Mouse (Mus musculus) ES-E14 (cell line): ENCODE data around the gene Akap7. TPM values are rescaled to one million over a fixed set of nuclear protein-coding genes. Genes with fewer than 3 reads are reported as not detected.

Experiments
- DNase-seq: peaks from one replicate; pipeline ENCODE4 v3.0.0-alpha.2; 2013; ENCODE audit warnings: low read depth, low spot score
- H3K27ac ChIP-seq: 2 replicates; pipeline ENCODE4 v1.5.1; 2012; ENCODE audit warnings: low read depth, mild to moderate bottlenecking, low read length, moderate library complexity, mixed read lengths; ENCODE audit not compliant: poor library complexity, insufficient read depth, severe bottlenecking
- H3K36me3 ChIP-seq: 2 replicates; pipeline ENCODE4 v1.6.1; 2012; ENCODE audit warnings: mild to moderate bottlenecking, low read length, moderate library complexity, mixed read lengths; ENCODE audit not compliant: control insufficient read depth, poor library complexity, insufficient read depth, severe bottlenecking
- H3K4me1 ChIP-seq, 2 experiments: fragments of 150-350 bp in 1 of 2; sonication (generic) in 1 of 2; 2 replicates each; pipeline ENCODE4 v1.6.1; 2012; ENCODE audit warnings: low read length in 2 of 2, mild to moderate bottlenecking in 1 of 2, mixed read lengths in 1 of 2; ENCODE audit not compliant: control insufficient read depth in 2 of 2, insufficient read depth in 2 of 2, poor library complexity in 1 of 2
- H3K4me3 ChIP-seq, 2 experiments: fragments of 150-350 bp in 1 of 2; sonication (generic) in 1 of 2; 2 replicates each; pipeline ENCODE4 v1.5.1; 2012; ENCODE audit warnings: low read length in 2 of 2, low read depth in 1 of 2, mild to moderate bottlenecking in 1 of 2, mixed read lengths in 1 of 2; ENCODE audit not compliant: insufficient read depth in 1 of 2, poor library complexity in 1 of 2, severe bottlenecking in 1 of 2
- H3K9ac ChIP-seq: 2 replicates; pipeline ENCODE4 v1.6.1; 2012; ENCODE audit warnings: low read depth, mild to moderate bottlenecking, low read length, mixed read lengths; ENCODE audit not compliant: poor library complexity, insufficient read depth, severe bottlenecking
- H3K9me3 ChIP-seq: fragments of 150-350 bp; sonication (generic); 2 replicates; pipeline ENCODE4 v1.6.1; 2012; ENCODE audit warnings: low read depth, mild to moderate bottlenecking, low read length; ENCODE audit not compliant: control insufficient read depth, insufficient read depth
- CHD2 ChIP-seq: IDR thresholded peaks from 2 replicates; pipeline ENCODE4 v1.6.1; 2014; ENCODE audit warnings: mild to moderate bottlenecking, low read depth, low read length, inconsistent platforms
- HCFC1 ChIP-seq: IDR thresholded peaks from 2 replicates; pipeline ENCODE4 v1.6.1; 2012; ENCODE audit warnings: low read length, inconsistent platforms, borderline replicate concordance; ENCODE audit not compliant: insufficient read depth
- MAFK ChIP-seq: IDR thresholded peaks from 2 replicates; pipeline ENCODE4 v1.6.1; 2014; ENCODE audit warnings: mild to moderate bottlenecking, low read depth, low read length, inconsistent platforms; ENCODE audit not compliant: insufficient read depth
- ZC3H11A ChIP-seq: IDR thresholded peaks from 2 replicates; pipeline ENCODE4 v1.6.1; 2012; ENCODE audit warnings: low read depth, mild to moderate bottlenecking, inconsistent platforms, low read length, borderline replicate concordance
- ZNF384 ChIP-seq: IDR thresholded peaks from 2 replicates; pipeline ENCODE4 v1.6.1; 2012; ENCODE audit warnings: low read depth, low read length, inconsistent platforms
- in situ Hi-C, 2 experiments: fragments of 600-800 bp; cut with MboI; formaldehyde crosslinking; loops; one replicate each; pipeline ENCODE4 v1.15.1; 2025; ENCODE audit warnings: low sequenced_read_pairs in 2 of 2, inconsistent platforms in 1 of 2; ENCODE audit not compliant: unreplicated experiment in 2 of 2
- total RNA-seq: library from RNA; depleted of rRNA; stranded (reverse); fragments of 300-350 nt; gene quantifications from 2 replicates; pipeline ENCODE4 v1.2.3, GENCODE M21; 2012

Akap7 gene
- total RNA-seq, 1 experiment = 12.8 TPM

DNA sequence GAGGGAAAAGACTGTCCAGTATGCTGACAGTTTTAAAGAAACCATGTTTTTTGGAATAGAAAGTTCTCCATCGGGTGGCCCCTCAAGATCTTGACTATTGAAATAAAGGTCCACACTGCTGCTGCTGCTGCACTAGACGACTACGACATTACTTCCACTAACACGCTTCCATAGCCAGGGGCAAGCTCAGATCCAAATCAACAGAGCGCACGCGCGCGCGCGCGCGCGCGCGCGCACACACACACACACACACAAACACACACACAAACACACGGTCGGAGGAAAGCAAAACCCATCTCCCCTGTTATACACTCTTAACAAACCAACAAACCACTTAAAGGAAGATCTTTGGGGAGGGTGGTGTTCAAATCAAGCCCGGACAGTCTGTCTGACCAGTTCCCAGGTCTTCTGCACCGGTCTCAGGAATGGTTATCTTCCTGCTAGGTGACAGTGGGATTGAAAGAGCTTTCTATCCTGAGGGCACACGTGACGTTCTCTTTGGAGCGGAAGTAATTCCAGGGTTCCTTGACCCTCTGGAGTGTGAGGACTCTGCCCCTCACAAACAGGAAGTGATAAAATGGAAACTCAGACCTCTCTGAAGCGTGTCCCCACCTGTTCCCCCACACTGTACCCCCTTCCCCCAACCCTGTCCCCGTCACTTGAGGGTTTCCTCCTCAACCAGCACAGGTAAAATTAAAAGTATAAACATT is 32.9 kb downstream of the Akap7 start:
- no peak for DNase-seq
- in situ Hi-C loops = loop anchor here (25.0 kb wide), 4 partner anchors 213 to 788 kb away; no protein-coding TSS in a partner anchor
- TF ChIP-seq CHD2 = no peak
- no peak for TF ChIP-seq HCFC1
- no peak for TF ChIP-seq MAFK
- TF ChIP-seq ZC3H11A = no peak
- TF ChIP-seq ZNF384 = no peak
- H3K9ac ChIP-seq = no peak overlapping the region
- H3K4me3 ChIP-seq = 0 out of 4 replicates have a peak overlapping the region, but pooled peaks of 1 of the 2 experiments have one; percentile 13
- peaks cover 2% of the 10 kb centered on the region; the same call in 1 of the 2 replicates for H3K36me3 ChIP-seq
- peaks cover 4 to 6% of the 10 kb centered on the region in 2 experiments; a peak in 2 of 4 replicates for H3K4me1 ChIP-seq
- H3K9me3 ChIP-seq = no peaks in the 10 kb centered on the region
- H3K27ac ChIP-seq = no peak overlapping the region

DNA sequence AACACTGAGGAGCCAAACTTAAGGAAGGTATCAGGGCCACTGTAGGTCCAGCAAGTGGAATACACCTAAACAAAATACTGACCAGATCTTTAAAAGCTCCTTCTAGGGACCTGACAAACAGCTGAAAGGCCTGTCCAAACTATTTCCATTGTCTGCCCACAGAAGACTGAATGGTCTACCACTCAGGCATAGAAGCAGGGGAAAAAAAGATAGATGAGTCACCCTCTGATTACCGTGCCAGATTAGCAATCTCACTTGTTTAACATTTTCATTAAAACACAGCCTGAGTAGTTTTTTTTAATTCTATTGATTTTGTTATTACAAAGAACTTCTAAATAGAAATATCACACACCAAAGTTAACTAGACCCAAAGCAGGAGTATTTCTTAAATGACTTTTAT is 33.9 kb downstream of the Akap7 start:
- DNase-seq = no peak
- peaks cover 2% of the 10 kb centered on the region; the same call in 1 of the 2 replicates for H3K36me3 ChIP-seq
- peaks cover under 1 to 2% of the 10 kb centered on the region in 2 experiments; a peak in 1 of 4 replicates for H3K4me1 ChIP-seq
- H3K9ac ChIP-seq = no peak overlapping the region
- no peak overlapping the region for H3K27ac ChIP-seq
- no peak overlapping the region for H3K4me3 ChIP-seq
- no peaks in the 10 kb centered on the region for H3K9me3 ChIP-seq
- TF ChIP-seq ZNF384 = no peak
- no peak for TF ChIP-seq HCFC1
- no peak for TF ChIP-seq ZC3H11A
- no peak for TF ChIP-seq MAFK
- no peak for TF ChIP-seq CHD2
- in situ Hi-C loops = loop anchor here (25.0 kb wide), 4 partner anchors 214 to 789 kb away; no protein-coding TSS in a partner anchor

DNA sequence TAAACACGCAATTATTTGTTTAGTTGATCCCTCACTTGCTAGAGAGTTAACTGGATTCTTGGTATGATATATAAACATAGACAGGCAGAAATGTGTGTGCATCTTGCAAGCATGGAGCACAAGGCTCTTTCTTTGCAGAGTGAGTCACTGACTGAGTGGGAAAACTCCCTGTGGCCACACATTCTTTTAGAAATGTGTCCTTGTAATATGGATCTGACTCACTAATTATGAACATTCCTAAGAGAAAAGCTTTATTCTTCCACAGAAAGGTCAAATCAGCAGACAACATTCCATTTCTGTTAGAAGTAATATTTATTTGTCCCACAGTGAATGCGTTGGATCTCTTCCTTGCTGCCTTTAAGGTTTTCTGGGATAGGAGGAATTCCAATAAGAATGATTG is 35.9 kb downstream of the Akap7 start:
- Histone ChIP-seq H3K4me3 (no peak overlapping the region), H3K27ac (no peak overlapping the region), H3K9ac (no peak overlapping the region), H3K9me3 (no peaks in the 10 kb centered on the region), H3K4me1 (0 out of 4 replicates have a peak, but pooled peaks cover 0 to 2% of the 10 kb centered on the region in 2 experiments), H3K36me3 (peaks cover 4% of the 10 kb centered on the region; the same call in 1 of the 2 replicates)
- in situ Hi-C loops = loop anchor here (25.0 kb wide), 4 partner anchors 216 to 791 kb away; no protein-coding TSS in a partner anchor
- DNase-seq = no peak
- no peak for TF ChIP-seq ZNF384
- no peak for TF ChIP-seq ZC3H11A
- no peak for TF ChIP-seq HCFC1
- no peak for TF ChIP-seq MAFK
- TF ChIP-seq CHD2 = no peak

DNA sequence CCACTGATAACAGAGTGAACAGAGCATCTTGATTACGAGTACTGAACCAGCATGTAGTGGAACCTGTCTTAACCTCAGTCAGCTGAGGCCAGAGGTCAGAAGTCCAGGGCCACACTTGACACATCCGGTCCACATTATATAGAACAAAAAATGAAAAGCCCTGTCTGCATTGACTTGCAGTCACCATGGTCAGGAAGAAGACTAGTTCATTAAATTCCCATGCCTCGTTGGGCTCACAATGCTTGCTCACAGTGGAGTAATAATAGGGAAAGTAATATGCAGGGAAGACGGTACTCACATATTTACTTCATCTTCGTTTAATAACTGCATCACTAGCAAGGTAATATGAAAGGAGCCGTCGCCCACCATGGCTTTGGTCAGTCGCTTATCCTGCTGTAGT is 36.5 kb downstream of the Akap7 start:
- TF ChIP-seq ZNF384 (no peak), HCFC1 (no peak), MAFK (no peak), ZC3H11A (no peak)

More for the DNA sequence above, 36.5 kb downstream of the Akap7 start:
- Histone ChIP-seq H3K4me3 (no peak overlapping the region), H3K9ac (no peak overlapping the region), H3K27ac (no peak overlapping the region), H3K9me3 (no peaks in the 10 kb centered on the region), H3K36me3 (peaks cover 4% of the 10 kb centered on the region; the same call in 1 of the 2 replicates), H3K4me1 (0 out of 4 replicates have a peak, but pooled peaks cover 0 to 2% of the 10 kb centered on the region in 2 experiments)
- DNase-seq = no peak
- in situ Hi-C loops = loop anchor here (25.0 kb wide), 4 partner anchors 216 to 791 kb away; no protein-coding TSS in a partner anchor
